In the genomic region with DNA sequence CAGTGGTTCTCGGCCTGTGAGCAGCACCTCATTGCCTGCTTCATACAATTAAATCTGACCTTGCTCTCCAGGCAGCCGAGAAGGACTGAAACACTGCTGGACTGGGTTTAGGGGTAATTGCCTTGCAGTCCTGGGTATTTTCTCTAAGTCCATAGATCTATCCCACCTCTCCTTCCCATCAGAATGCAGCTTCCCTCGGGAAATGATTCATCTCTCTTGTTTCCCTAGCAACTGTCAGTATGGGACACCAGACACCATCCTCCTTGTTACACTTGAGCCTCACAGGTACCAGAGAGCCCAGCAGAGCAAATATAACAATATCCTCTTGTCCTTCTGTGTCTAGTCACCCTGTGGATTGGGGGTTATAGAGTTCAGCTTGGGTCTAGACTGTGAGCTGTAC, we compare ENCODE assay signal across 13 mouse cellular contexts.
"Had no signal": no experiment of that assay in that cellular context is flagged by ENCODE, and none has a peak within 500 bp of the region (broad histone marks: within the 10 kb centered on the region; RNA-seq: fewer than 3 reads in every experiment).

No protein-coding gene starts in this region.

- DNase-seq: kidney, postnatal 36 days; left cerebral cortex, postnatal 4 days; lung, adult 18-20 months; right cerebral cortex, postnatal 14 days; thymus, adult 2 months; thymus, postnatal 36 days had no signal

- ATAC-seq: intestine, postnatal 0 days had no signal

- H3K9ac ChIP-seq: kidney, embryonic 15.5 days; limb, embryonic 13.5 days; liver, embryonic 14.5 days; midbrain, embryonic 12.5 days; stomach, embryonic 15.5 days had no signal

- H3K4me1 ChIP-seq: kidney, embryonic 15.5 days; limb, embryonic 13.5 days; midbrain, embryonic 12.5 days; stomach, embryonic 15.5 days had no signal

- H3K4me3 ChIP-seq: kidney, embryonic 15.5 days; layer of hippocampus, adult 2 months; limb, embryonic 13.5 days; midbrain, embryonic 12.5 days; stomach, embryonic 15.5 days had no signal

- H3K9me3 ChIP-seq: kidney, embryonic 15.5 days; limb, embryonic 13.5 days; midbrain, embryonic 12.5 days; stomach, embryonic 15.5 days had no signal

- H3K4me2 ChIP-seq: kidney, embryonic 15.5 days; limb, embryonic 13.5 days; midbrain, embryonic 12.5 days; stomach, embryonic 15.5 days had no signal

- H3K27me3 ChIP-seq: kidney, embryonic 15.5 days; limb, embryonic 13.5 days; midbrain, embryonic 12.5 days; stomach, embryonic 15.5 days had no signal

- H3K27ac ChIP-seq: kidney, embryonic 15.5 days; layer of hippocampus, adult 2 months; limb, embryonic 13.5 days; liver, embryonic 14.5 days; midbrain, embryonic 12.5 days; stomach, embryonic 15.5 days had no signal

- H3K36me3 ChIP-seq: kidney, embryonic 15.5 days; limb, embryonic 13.5 days; midbrain, embryonic 12.5 days; stomach, embryonic 15.5 days had no signal
